Mouse (Mus musculus) embryo, embryonic 11.5 days (tissue): ENCODE data around the gene Atrnl1.
A peak's percentile ranks its signal among the peaks of the same experiment; 100 is the strongest.

ENCODE experiments used
- DNase-seq: peaks from one replicate; pipeline ENCODE4 v3.0.0-alpha.2; 2012; ENCODE audit warnings: low read depth, low spot score

Gene Atrnl1

GRCm38 (mm10) chr19:57609361-57610057 is 1.3 kb upstream of the Atrnl1 start:
- DNase-seq: no peak

GRCm38 (mm10) chr19:57610058-57610475 is 767 bp upstream of the Atrnl1 start:
- no peak for DNase-seq

- DNase-seq: peak; percentile 23
Measured at GRCm38 (mm10) chr19:57611291-57612178, 701 bp downstream of the Atrnl1 start.

- DNase-seq: no peak
Measured at GRCm38 (mm10) chr19:57612179-57612472, 1.3 kb downstream of the Atrnl1 start.

- DNase-seq: no peak
Measured at GRCm38 (mm10) chr19:57615972-57616621, 5.3 kb downstream of the Atrnl1 start.

- no peak for DNase-seq
Measured at GRCm38 (mm10) chr19:57619088-57619487, 8.3 kb downstream of the Atrnl1 start.

GRCm38 (mm10) chr19:57621814-57622213 is 11.0 kb downstream of the Atrnl1 start:
- DNase-seq: no peak

- no peak for DNase-seq
Measured at GRCm38 (mm10) chr19:57625738-57626137, 14.9 kb downstream of the Atrnl1 start.

- no peak for DNase-seq
Measured at GRCm38 (mm10) chr19:57627251-57627650, 16.4 kb downstream of the Atrnl1 start.

- DNase-seq: no peak
Measured at GRCm38 (mm10) chr19:57642536-57642935, 31.7 kb downstream of the Atrnl1 start.

- DNase-seq: peak; percentile 36
Measured at GRCm38 (mm10) chr19:57642980-57643379, 32.1 kb downstream of the Atrnl1 start.

- DNase-seq: no peak
Measured at GRCm38 (mm10) chr19:57648202-57648943, 37.5 kb downstream of the Atrnl1 start.

GRCm38 (mm10) chr19:57648944-57649271 is 38.1 kb downstream of the Atrnl1 start:
- no peak for DNase-seq

- DNase-seq: peak; percentile 38
Measured at GRCm38 (mm10) chr19:57655083-57655482, 44.2 kb downstream of the Atrnl1 start.

- no peak for DNase-seq
Measured at GRCm38 (mm10) chr19:57655491-57655890, 44.7 kb downstream of the Atrnl1 start.

- no peak for DNase-seq
Measured at GRCm38 (mm10) chr19:57657426-57658087, 46.7 kb downstream of the Atrnl1 start.

GRCm38 (mm10) chr19:57658111-57659091 is 47.6 kb downstream of the Atrnl1 start:
- DNase-seq: no peak

GRCm38 (mm10) chr19:57667011-57667410 is 56.2 kb downstream of the Atrnl1 start:
- DNase-seq: no peak

- no peak for DNase-seq
Measured at GRCm38 (mm10) chr19:57667946-57668345, 57.1 kb downstream of the Atrnl1 start.

GRCm38 (mm10) chr19:57679455-57679854 is 68.6 kb downstream of the Atrnl1 start:
- DNase-seq: no peak
